Mouse (Mus musculus) kidney, adult 11 months (tissue): ENCODE results near the gene Actr6.
"Not testable (repeated sequence)": the region's sequence is repeated elsewhere in the genome, so short reads cannot be mapped to it uniquely, and the experiment has no call there.

Experiments
- DNase-seq: peaks from one replicate; pipeline ENCODE4 v3.0.0; 2022

The Actr6 gene

GRCm38 (mm10) chr10:89678054-89678453 lies 54.0 kb downstream of the Actr6 start:
- no peak for DNase-seq

- no peak for DNase-seq
Measured at GRCm38 (mm10) chr10:89676609-89677008, 55.5 kb downstream of the Actr6 start.

GRCm38 (mm10) chr10:89670371-89670770 lies 61.7 kb downstream of the Actr6 start:
- DNase-seq = not testable (repeated sequence)

- peak; percentile 47 for DNase-seq
Measured at GRCm38 (mm10) chr10:89667571-89667970, 64.5 kb downstream of the Actr6 start.

- DNase-seq = no peak
Measured at GRCm38 (mm10) chr10:89665679-89666078, 66.4 kb downstream of the Actr6 start.

- DNase-seq = no peak
Measured at GRCm38 (mm10) chr10:89664977-89665645, 67.0 kb downstream of the Actr6 start.
